Mouse (Mus musculus): ENCODE results near the gene Vti1b.

DNA sequence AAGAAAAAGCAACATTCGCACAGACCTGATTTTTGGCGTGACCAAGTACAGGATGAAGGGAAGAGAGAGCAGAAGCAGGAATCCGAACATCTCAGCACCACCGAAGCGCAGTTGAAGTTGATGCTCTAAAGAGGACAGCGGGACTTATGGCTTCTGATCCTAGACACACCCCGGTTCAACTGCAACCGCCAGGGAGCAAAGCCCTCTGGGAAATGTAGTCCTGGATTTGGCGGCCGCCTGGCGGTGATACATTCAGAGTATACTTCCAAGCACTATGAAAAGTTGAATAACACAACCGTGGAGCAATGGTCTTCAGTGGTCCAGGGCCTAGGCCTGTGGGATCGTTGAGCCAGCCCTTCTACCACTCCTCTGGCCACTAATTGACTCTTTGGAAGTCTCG lies 19.2 kb upstream of the Vti1b start:
- TF ChIP-seq CTCF (IDR thresholded peaks at IDR 0.05; ENCODE audit: low read depth, low read length) (no peak), GATA1 (IDR thresholded peaks at IDR 0.05; ENCODE audit: borderline replicate concordance, low read length) (no peak), TAL1 (conservative IDR thresholded peaks at IDR 0.05; ENCODE audit: low read depth, low read length) (no peak), POLR2AphosphoS5 (IDR thresholded peaks at IDR 0.05; ENCODE audit: insufficient replicate concordance, low read depth, low read length) (no peak), GATA2 (IDR thresholded peaks at IDR 0.05; ENCODE audit: borderline replicate concordance, low read depth, low read length) (no peak)
